Mouse (Mus musculus): ENCODE data around the gene Pdcd4.

The Pdcd4 gene

DNA sequence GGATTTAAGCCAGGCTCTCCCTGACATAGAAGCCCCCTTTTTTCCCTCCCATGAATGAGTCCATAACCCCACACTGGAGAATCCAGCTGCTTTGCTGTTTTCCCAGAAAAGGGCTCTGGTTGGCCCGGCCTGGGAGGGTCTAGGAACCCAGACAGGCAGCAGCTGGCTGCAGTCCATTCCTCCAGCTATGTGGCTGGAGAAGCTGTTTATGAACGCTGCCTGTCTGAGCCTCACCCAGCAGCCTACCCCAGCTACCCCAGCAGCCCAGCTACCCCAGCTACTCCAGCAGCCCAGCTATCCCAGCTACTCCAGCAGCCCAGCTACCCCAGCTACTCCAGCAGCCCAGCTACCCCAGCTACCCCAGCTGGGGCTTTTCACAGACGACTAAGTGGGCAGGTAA, at the start of gene Pdcd4:
Gene Pdcd4 (plus strand): TSS at position 171 of the 400 bp plus-strand sequence.
- no peak for DNase-seq (ENCODE audit: low spot score)

DNA sequence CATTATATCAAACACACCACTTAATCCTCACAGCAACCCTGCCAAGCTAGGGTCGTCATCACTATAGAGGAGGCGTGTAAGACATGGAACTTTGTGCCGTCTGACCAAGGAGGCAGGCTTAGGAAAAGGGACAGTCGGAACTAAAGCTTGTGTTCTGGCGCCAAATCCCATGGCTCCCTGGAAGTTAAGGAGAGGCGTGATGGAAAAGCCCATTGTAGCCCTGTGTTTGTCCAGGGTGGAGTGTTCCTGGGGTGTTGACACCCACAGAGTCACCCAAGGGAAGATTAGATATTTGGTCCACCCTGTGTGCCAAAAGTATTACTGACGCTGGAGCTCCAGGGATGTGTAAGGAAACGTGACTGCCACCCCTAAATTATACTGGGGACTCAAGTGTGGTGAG, 48.1 kb upstream of the Pdcd4 start:
- no peak for DNase-seq (ENCODE audit: low spot score)

DNA sequence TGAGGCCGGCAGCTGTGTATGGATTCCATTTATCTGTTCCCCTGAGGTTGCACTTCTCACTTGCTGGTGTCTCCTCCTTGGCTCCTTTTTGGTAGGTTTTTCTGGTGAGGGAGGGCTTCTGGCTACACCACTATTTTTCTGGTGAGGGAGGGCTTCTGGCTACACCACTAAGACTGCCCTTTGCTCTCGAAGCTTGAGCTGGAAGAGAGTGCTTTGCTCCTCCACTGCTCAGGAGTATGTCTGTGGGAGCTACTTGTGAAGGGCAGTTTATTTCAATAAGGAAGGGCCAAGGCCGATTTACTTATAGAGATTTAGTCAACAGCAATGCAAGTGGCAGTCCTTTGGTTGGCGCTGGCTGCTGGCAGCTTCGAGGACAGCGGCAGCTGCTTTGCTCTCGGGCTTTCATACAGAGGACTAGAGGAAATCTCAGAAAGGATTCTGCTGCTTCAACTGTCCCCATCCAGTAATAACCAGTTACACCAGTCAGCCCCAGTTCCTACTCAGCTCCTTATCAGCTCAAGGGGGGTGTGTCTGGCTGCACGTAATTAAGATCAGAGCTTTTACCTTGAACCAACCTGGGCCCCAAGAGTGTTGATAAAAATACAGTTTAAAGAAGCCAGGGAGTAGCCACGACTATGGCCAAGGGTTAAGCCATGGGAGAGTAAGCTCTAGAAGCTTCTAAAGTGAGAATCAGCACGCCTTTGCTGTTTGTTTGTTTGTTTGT, 43.6 kb upstream of the Pdcd4 start:
- DNase-seq (ENCODE audit: low spot score), result no peak

DNA sequence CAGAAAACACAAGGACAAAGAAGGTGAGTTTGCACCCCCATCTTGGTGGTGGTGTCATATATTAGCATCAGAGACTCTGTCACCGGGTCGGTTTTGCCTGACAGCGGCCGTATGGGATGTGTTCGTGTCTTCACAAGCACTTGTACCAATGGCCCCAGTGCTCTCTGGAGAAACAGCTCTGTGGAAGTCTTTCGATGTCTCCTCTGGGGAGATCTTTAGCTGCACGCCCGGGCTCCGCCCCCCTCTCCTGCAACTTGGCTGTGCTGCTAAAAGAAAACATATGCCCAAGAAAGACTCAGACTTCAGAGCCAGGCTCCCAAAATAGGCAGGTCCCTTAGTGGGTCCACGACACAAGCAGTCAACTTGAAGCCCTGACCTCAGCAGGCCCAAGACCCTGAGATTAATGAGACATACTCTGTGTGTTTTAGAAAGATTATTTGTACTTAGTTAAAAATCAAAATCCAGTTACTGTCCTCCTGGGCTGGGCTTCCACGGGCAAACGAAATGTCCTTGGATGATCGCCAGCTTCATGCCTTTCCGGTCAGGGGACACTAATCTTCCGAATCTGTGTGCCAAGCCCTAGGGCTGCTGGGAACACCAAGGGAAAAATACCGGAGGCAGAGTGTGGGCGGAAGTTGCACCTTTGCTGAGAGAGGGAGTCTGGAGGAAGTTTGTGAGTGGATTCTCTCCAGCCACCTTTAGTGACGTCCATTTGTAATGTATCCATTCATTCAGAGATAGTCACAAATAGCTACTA, 41.7 kb upstream of the Pdcd4 start:
- DNase-seq (ENCODE audit: low spot score), result peak; percentile 87

DNA sequence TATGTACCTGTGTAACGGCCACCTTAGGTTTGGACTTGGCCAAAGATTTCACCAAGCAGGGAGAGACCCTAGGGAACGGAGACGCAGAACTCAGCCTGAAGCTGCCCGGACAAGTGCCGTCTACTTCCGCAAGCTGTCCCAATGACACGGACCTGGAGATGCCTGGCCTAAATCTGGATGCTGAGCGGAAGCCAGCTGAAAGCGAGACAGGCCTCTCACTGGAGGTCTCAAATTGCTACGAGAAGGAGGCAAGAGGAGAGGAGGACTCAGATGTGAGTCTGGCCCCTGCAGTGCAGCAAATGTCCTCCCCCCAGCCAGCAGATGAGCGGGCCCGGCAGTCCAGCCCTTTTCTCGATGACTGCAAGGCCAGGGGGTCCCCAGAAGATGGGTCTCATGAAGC, 40.7 kb upstream of the Pdcd4 start:
- DNase-seq (ENCODE audit: low spot score), result no peak

DNA sequence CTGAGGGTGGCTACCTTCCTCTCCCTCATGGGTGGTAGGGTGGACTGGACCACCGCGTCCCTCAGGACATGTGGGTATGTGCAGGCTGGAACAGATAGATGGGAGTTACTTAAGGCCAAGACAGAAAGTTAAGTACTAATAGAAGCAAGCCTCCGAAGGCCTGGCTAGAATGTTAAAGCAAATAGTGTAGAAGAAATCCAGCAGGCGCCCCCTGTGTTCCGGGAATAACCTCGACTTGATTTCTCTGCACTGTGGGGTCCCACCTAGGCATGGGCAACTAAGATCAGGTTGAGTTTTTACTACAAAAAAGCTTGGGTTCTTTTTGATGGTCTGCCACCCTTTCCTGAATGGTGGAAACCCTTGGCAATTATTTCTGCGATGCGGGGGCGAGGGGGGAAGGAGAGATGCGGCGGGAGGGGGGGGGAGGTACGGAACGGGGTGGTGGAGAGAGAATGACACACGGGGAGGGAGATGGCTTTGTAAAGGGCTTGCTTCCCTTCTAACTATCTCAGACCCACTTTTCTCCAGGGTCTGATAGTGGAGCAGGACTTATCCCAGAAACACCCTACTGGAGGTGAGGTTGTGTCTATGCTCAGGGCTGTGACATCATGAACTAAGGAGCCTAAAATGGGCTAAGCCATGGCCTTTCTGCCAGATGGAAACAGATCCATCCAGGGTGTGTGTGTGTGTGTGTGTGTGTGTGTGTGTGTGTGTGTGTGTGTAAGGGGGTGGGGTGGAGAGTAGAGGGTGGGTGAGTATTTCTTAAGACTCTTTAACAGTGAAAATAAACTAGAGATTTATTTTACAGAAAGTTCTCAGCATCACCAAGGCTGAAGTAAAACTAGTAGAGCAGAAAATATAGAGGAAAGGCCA, 40.0 kb upstream of the Pdcd4 start:
- DNase-seq (ENCODE audit: low spot score), result no peak

DNA sequence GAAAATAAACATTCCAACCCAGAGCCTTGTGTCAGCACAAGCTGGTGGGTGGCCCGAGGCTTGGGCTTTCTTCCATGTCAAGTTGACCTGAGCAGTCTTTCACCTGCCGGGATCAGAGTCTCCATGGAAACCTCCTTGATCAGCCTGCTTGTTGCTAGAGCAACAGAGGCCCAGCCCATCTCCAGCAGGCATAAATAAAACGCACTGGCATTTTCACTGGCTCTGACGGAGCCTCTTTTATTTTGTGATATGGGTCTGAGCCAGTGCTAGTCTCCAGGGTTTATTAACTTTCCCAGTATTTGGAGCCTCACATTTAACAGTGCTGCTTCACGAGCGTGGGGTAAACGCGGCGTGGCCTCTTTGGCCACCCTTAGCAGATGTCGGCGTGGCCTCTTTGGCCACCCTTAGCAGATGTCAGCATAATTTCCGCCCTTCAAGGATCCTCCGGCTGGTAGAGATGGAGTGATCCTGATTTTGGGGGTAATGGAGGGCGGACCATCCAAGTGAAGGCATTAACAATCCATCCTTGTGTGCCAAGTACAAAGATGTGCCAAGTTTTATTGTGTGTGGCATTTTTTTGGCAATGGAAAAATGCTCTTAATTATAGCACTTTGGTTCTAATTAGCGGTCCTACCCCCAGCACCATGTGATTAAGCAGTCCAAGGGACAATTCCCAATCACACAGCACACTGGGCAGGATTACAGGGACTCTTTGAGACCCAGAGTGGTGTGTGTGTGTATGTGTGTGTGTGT, 39.2 kb upstream of the Pdcd4 start:
- peak; percentile 21 for DNase-seq (ENCODE audit: low spot score)

DNA sequence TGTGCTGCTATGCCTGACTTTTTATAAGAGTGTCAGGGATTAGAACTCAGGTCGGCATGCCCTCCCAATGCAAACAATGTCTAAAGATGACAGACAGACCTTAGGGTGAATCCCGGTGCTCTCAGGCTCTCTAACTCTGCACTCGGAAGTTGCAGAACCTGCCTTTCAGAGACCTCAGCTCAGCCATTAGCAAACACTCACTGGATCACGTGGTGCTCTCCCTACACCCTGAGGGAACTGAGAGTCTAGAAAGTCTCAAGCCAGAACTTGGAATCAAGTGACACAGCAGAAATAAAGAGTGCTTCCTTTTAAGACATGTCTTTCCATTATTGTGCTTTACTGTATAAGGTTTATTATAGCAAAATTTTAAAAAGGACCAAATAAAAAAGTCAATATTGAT, 37.1 kb upstream of the Pdcd4 start:
- peak; percentile 65 for DNase-seq (ENCODE audit: low spot score)

DNA sequence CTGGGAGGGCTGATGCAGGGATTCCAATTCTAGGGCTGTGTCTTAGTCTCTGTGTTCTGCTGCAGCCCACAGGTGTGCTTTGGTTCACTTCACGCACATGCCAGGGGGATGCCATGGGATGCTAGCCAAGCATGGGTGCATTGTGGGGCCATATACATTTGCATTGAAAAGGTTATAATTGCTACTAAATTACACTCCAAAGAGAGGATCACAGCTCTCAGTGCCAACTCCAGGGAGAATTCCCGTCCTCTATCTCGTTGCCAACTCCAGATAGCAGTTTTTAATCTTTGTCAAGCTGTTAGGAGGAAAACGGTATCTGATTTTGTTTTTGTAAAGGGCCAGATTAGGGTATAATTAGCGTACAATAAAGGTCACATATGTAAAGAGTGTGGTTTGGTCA, 36.2 kb upstream of the Pdcd4 start:
- DNase-seq (ENCODE audit: low spot score), result no peak

DNA sequence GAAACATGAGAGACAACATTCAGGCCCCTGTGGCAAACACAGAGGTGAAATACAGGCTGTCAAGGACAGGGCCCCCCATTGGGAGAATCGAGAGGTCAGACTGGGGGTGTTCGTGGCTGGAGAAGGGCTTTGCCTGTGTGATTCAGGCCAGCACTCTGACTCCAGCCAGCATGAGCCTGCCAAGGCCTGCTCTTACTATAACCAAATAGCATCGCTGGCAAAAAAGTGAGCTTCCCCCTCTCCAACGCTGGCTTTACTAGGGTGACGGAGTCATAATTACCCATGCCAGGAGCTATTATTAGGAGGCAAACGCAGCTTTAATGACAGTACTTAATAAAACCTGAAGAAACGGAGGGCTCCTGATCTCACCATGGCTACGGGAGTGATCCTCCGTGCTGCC, 35.2 kb upstream of the Pdcd4 start:
- DNase-seq (ENCODE audit: low spot score), result no peak

DNA sequence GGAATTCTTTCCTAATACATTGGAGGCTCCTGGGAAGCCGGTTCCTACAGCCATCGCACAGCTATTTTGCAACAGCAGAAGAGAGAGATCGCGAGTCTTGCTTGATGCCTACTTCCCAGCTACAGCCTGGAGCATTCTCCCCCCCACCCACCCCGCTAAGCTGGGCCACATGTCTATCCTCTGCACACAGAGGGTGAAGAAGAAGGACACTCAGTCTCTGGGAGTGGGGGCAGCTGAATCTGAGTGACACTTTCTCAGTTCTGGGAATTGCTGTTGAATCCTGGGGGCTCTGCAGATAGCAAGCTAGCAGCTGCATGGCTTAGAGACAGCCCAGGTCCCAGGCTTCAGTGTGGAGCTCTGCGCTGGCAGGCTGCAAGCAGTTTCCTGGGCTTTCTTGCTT, 34.1 kb upstream of the Pdcd4 start:
- no peak for DNase-seq (ENCODE audit: low spot score)

DNA sequence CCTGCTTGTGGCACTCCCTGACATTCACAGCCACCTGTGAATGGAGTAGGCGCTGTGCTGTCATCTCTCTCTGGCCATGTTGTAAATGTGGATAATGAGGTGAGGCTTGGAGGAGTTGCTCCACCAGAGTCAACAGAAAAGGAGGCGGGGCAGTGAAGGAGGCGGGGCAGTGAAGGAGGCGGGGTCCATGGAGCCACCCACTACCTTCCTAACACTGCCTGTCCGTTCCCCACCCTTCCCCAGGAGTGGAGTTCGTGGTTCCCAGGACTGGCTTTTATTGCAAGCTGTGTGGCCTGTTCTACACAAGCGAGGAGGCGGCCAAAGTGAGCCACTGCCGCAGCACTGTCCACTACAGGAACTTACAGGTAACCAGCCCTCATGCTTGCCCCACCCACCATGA, 32.9 kb upstream of the Pdcd4 start:
- DNase-seq (ENCODE audit: low spot score), result peak; percentile 35

DNA sequence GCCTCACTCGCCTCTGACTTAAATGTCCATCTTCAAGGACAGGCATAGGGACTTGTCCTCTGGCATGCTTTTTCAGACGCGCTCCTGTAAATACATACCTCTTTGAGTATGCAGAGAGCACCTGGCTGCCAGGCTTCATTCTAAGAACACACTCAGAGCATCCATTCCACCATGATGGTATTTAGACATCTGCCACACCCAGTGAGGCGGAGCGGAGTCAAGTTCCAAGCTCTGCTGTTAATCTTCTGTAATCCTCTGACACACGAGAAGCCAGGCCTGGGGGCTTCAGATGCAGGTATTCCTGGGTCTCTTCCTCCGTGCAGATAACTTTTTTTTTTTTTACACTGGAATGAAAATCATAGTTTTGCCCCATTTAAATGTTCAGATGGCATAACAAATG, 32.4 kb upstream of the Pdcd4 start:
- no peak for DNase-seq (ENCODE audit: low spot score)

DNA sequence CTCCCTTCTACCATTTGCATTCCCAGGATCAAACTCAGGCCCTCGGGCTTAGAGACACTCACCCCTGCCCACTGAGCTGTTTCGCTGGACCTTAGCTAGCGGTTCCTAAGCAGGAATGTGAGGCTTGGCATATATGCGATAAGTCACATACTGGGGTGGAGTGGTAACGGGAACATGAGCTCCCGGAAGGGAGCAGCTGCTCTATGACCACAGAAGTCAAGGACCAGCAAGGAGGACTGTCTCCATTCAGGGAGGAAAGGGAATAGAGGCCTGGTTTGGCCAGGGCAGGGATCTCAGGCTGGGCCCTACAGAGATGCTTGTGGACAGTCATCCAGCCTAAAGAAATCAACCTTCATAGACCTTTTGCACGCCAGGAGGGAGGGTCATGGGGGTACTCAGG, 30.7 kb upstream of the Pdcd4 start:
- no peak for DNase-seq (ENCODE audit: low spot score)

DNA sequence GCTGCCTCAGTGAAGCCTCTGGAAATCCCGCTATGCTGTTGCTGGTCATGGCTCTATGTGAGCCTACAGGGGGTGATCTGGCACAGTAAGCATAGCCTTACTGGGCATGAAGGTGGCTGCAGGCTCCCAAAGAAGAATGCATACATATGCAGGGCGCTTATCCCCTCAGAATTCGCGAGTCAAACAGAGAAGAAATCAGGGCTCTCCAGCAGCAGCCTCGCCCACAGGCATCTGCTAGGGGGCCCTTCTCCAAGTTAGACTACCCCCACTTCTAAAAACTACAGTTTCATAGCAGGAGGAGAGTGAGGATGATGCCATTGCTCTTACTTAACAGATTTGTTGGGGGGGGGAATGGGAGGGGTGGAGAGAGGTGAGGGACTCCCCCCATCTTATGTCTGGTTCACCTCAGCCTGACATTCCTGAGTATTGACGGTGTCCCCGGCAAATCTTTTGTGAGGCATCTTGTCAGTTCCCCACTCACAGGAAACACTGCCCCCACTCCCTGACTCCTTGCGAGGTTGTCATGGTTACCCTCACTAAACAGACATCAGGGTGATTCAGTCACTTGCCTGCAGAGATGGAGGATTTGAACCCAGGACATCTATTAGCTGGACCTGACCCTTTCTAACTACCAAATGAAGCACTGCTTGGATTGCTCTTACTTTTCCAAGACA, 29.3 kb upstream of the Pdcd4 start:
- no peak for DNase-seq (ENCODE audit: low spot score)

DNA sequence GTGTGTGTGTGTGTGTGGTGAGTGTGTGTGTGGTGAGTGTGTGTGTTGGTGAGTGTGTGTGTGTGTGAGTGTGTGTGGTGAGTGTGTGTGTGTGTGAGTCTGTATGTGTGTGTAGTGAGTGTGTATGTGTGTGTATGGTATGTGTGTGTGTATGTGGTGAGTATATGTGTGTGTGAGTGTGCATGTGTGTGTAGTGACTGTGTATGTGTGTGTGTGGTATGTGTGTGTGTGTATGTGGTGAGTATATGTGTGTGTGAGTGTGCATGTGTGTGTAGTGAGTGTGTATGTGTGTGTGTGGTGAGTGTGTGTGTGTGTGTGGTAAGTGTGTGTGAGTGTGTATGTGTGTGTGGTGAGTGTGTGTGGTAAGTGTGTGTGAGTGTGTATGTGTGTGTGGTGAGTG, 24.8 kb upstream of the Pdcd4 start:
- no peak for DNase-seq (ENCODE audit: low spot score)

DNA sequence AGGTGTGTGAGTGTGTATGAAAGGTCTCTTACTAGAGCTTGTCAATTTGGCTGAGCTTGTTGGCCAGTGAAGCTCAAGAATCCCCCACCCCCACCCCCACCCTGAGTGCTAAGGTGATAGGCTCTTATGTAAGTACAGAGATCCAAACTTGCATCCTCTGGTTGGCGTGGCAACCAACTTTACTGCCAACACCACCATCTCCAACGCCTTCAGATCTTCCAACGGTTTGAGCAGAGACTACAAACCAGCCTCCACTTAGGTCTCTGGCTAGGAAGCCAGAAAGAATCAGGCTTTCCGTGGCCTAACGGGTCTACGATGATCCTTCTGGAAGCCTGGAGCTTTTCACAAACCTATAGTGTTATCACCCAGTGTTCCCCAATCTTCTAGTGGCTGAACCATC, 23.9 kb upstream of the Pdcd4 start:
- DNase-seq (ENCODE audit: low spot score), result no peak

DNA sequence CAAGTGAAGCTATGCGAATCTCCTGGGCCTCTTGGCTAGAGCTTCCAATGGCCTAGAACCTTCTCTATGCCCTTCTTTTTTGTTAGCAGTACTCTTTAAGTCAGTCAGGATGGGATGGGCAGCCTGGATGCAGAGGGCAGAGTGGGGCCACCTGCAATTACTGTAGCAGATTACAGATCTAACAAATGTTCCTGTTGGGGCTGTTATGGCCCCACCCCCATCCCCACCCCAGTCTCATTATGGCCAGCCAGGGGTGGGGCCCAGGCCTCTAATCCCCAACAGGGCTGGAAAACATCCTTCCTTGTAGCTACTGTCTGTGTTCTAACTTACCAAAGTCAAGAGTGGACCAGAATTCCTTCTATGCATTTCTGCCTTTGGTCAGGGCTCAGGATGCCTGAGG, 23.2 kb upstream of the Pdcd4 start:
- DNase-seq (ENCODE audit: low spot score), result no peak

DNA sequence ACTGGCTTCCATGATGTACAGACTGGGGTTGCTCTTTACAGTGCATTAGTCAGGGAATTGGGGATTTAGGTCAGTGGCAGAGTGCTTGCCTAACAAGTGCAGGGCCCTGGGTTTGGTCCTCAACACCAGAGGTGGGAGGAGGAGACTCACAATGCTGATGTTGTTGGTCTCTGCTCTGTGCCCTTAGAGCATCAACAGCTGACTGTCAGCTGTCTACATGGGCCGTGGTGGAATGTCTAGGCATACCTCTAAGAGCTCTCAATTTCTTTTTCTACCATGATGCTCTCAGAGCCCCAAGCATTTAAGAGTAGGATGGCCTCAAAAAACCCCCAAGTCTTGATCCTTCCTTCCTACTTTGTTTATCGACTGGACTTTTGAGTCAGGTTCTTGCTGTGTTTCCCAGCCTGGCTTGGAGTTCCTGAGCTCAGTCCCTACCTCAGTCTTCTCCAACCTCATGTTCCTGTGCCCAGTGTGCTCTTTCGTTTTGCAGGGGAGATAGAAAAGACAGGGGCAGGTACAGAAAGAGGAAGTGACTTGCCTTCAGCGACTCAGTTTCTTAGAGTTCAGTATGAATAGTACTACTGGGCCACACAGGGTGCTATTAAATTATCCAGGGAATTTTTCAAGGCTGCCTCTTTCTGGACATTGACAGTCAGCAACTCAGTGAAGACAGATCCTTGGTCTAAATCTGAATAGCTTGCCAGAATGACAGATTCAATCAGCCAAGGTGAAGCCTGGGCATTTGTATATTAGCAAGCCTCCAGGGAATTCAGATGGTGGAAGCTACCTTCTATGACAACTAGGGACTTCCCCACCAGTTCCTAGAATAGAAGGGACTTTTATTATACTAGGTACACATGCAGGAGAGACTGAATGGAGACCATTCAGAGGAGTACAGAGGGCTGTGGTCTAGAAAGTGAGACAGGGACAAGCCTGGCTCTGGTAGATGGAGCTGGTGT, 22.3 kb upstream of the Pdcd4 start:
- no peak for DNase-seq (ENCODE audit: low spot score)

DNA sequence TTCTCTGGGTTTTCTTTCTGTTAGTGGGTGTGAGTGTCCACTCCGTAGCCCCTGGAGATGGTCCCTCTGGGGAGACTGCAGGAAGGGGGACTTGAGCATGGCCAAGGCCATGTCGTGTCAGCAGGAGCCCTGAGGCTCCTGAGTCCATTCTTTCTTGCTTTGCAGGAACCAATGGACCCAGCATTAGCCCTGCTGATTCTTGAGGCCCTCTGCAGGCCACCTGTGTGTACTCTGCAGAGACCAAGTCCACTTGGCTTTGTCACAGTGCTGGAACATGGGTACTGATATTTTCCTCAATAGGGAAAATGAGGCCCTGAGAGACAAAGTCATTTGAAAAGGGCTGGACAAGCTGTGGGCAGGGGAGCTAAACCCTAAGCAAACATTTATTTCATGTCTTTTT, 21.5 kb upstream of the Pdcd4 start:
- DNase-seq (ENCODE audit: low spot score), result no peak
